Mouse (Mus musculus) embryonic facial prominence, embryonic 11.5 days (tissue): Measurements from ENCODE around the gene Themis. TPM values are rescaled to one million over a fixed set of nuclear protein-coding genes. Genes with fewer than 3 reads are reported as not detected.
A peak's percentile ranks its signal among the peaks of the same experiment; 100 is the strongest.

Experiments used
- ATAC-seq: fragments of 200-750 bp; cut with Nextera tagmentation; replicated peaks from 2 replicates; pipeline ENCODE4 v1.8.0; 2017; ENCODE audit warnings: low read depth; ENCODE audit not compliant: insufficient number of reproducible peaks, low FRiP score, low TSS enrichment
- DNase-seq: peaks from one replicate; pipeline ENCODE4 v3.0.0-alpha.2; 2015; ENCODE audit warnings: low spot score
- H3K27ac ChIP-seq: fragments of 300-500 bp; sonication (generic); replicated peaks from 2 replicates; pipeline ENCODE4 v1.5.1; 2014; ENCODE audit warnings: mild to moderate bottlenecking, low read depth, low read length, control low read depth
- H3K27me3 ChIP-seq: fragments of 300-500 bp; sonication (generic); 2 replicates; pipeline ENCODE4 v1.6.1; 2014; ENCODE audit warnings: mild to moderate bottlenecking, low read length, moderate library complexity, mixed read lengths; ENCODE audit not compliant: control insufficient read depth, insufficient read depth
- H3K36me3 ChIP-seq: fragments of 300-500 bp; sonication (generic); replicated peaks from 2 replicates; pipeline ENCODE4 v1.6.1; 2014; ENCODE audit warnings: low read depth, mild to moderate bottlenecking, low read length, moderate library complexity, mixed read lengths; ENCODE audit not compliant: control insufficient read depth, insufficient read depth
- H3K4me1 ChIP-seq: fragments of 300-500 bp; sonication (generic); 2 replicates; pipeline ENCODE4 v1.6.1; 2014; ENCODE audit warnings: low read length, mixed read lengths; ENCODE audit not compliant: control insufficient read depth, insufficient read depth
- H3K4me2 ChIP-seq: fragments of 300-500 bp; sonication (generic); 2 replicates; pipeline ENCODE4 v1.6.1; 2014; ENCODE audit warnings: low read depth, mild to moderate bottlenecking, control low read depth, low read length, moderate library complexity
- H3K4me3 ChIP-seq: fragments of 300-500 bp; sonication (generic); 2 replicates; pipeline ENCODE4 v1.5.1; 2014; ENCODE audit warnings: low read depth, low read length, control low read depth
- H3K9ac ChIP-seq: fragments of 300-500 bp; sonication (generic); replicated peaks from 2 replicates; pipeline ENCODE4 v1.6.1; 2014; ENCODE audit warnings: mild to moderate bottlenecking, control low read depth, low read length
- H3K9me3 ChIP-seq: fragments of 300-500 bp; sonication (generic); replicated peaks from 2 replicates; pipeline ENCODE4 v1.6.1; 2016; ENCODE audit warnings: mild to moderate bottlenecking, low read length, inconsistent platforms, mixed read lengths; ENCODE audit not compliant: control insufficient read depth
- WGBS: fragments of 180-500 bp; shearing (Covaris S2); extraction: QIAGEN DNeasy Blood & Tissue Kit; methylation state at CpG from one replicate; pipeline ENCODE4 v1.1.7; 2014; 5-methylcytosine and 5-hydroxymethylcytosine counted together
- polyA plus RNA-seq: library from polyadenylated mRNA; unstranded; fragments of >200 nt; fragmentation: Nextera tagmentation; extraction: Ambion mirVana; gene quantifications from 2 replicates; pipeline ENCODE4 v1.2.1, GENCODE M21; 2014

Themis gene
- polyA plus RNA-seq, 1 experiment from 2014 or later, result 0.10 TPM

GRCm38 (mm10) chr10:28811928-28812570, 143.9 kb downstream of the Themis start:
- Histone ChIP-seq H3K36me3 (no peaks in the 10 kb centered on the region), H3K27ac (no peak overlapping the region), H3K9ac (no peak overlapping the region), H3K27me3 (no peaks in the 10 kb centered on the region), H3K4me3 (no peak overlapping the region), H3K4me1 (no peaks in the 10 kb centered on the region), H3K4me2 (no peak overlapping the region), H3K9me3 (no peaks in the 10 kb centered on the region)
- ATAC-seq, result no peak
- DNase-seq, result no peak
- WGBS, result 90% methylated on average over 5 of the region's 5 CpGs

GRCm38 (mm10) chr10:28812571-28812936, 144.4 kb downstream of the Themis start:
- DNase-seq (no peak), ATAC-seq (no peak)
- Histone ChIP-seq H3K4me2 (no peak overlapping the region), H3K9me3 (no peaks in the 10 kb centered on the region), H3K4me3 (no peak overlapping the region), H3K9ac (no peak overlapping the region), H3K36me3 (no peaks in the 10 kb centered on the region), H3K27me3 (no peaks in the 10 kb centered on the region), H3K4me1 (no peaks in the 10 kb centered on the region), H3K27ac (no peak overlapping the region)

- WGBS, result 66% methylated on average over 4 of the region's 4 CpGs
- Histone ChIP-seq H3K4me1 (no peaks in the 10 kb centered on the region), H3K4me2 (no peak overlapping the region), H3K4me3 (no peak overlapping the region), H3K27ac (no peak overlapping the region), H3K36me3 (no peaks in the 10 kb centered on the region), H3K9ac (no peak overlapping the region), H3K27me3 (no peaks in the 10 kb centered on the region), H3K9me3 (no peaks in the 10 kb centered on the region)
- DNase-seq, result no peak
- no peak for ATAC-seq
Observed at GRCm38 (mm10) chr10:28816160-28816559, 148.0 kb downstream of the Themis start.

GRCm38 (mm10) chr10:28822320-28822719, 154.2 kb downstream of the Themis start:
- no peak overlapping the region for H3K4me3 ChIP-seq
- WGBS, result 86% methylated on average over 3 of the region's 3 CpGs
- DNase-seq, result no peak

GRCm38 (mm10) chr10:28842605-28843004, 174.4 kb downstream of the Themis start:
- Histone ChIP-seq H3K9me3 (no peaks in the 10 kb centered on the region), H3K27me3 (no peaks in the 10 kb centered on the region), H3K9ac (no peak overlapping the region), H3K36me3 (no peaks in the 10 kb centered on the region), H3K4me3 (no peak overlapping the region), H3K4me2 (no peak overlapping the region), H3K4me1 (no peaks in the 10 kb centered on the region), H3K27ac (no peak overlapping the region)
- no peak for DNase-seq
- whole genome bisulfite sequencing, result 75% methylated on average over 2 of the region's 2 CpGs
- ATAC-seq, result no peak

More at GRCm38 (mm10) chr10:28822320-28822719, 154.2 kb downstream of the Themis start:
- H3K9me3 ChIP-seq, result no peaks in the 10 kb centered on the region
- no peaks in the 10 kb centered on the region for H3K4me1 ChIP-seq
- no peaks in the 10 kb centered on the region for H3K27me3 ChIP-seq
- H3K9ac ChIP-seq, result no peak overlapping the region
- ATAC-seq, result no peak
- H3K27ac ChIP-seq, result no peak overlapping the region
- H3K36me3 ChIP-seq, result no peaks in the 10 kb centered on the region
- no peak overlapping the region for H3K4me2 ChIP-seq

- Histone ChIP-seq H3K36me3 (no peaks in the 10 kb centered on the region), H3K4me1 (no peaks in the 10 kb centered on the region), H3K9me3 (no peaks in the 10 kb centered on the region), H3K27me3 (no peaks in the 10 kb centered on the region), H3K9ac (no peak overlapping the region), H3K4me3 (no peak overlapping the region), H3K27ac (no peak overlapping the region), H3K4me2 (no peak overlapping the region)
- no peak for ATAC-seq
- DNase-seq, result peak; percentile 82
- WGBS, result 28% methylated on average over 7 of the region's 7 CpGs
Observed at GRCm38 (mm10) chr10:28843755-28844717, 175.9 kb downstream of the Themis start.

GRCm38 (mm10) chr10:28856154-28856553, 188.0 kb downstream of the Themis start:
- ATAC-seq, result no peak
- no peaks in the 10 kb centered on the region for H3K36me3 ChIP-seq
- 84% methylated on average over 2 of the region's 2 CpGs for WGBS

More at GRCm38 (mm10) chr10:28856154-28856553, 188.0 kb downstream of the Themis start:
- H3K4me3 ChIP-seq, result no peak overlapping the region
- DNase-seq, result no peak
- H3K4me1 ChIP-seq, result no peaks in the 10 kb centered on the region
- no peak overlapping the region for H3K9ac ChIP-seq
- H3K27ac ChIP-seq, result no peak overlapping the region
- H3K4me2 ChIP-seq, result no peak overlapping the region
- no peaks in the 10 kb centered on the region for H3K9me3 ChIP-seq
- no peaks in the 10 kb centered on the region for H3K27me3 ChIP-seq
